Mouse (Mus musculus) liver, adult 2 months (tissue): Measurements from ENCODE around the gene Nfkb2. TPM values are rescaled to one million over a fixed set of nuclear protein-coding genes. Genes with fewer than 3 reads are reported as not detected.
A peak's percentile ranks its signal among the peaks of the same experiment; 100 is the strongest.

Source experiments
- DNase-seq: peaks from one replicate; pipeline ENCODE4 v3.0.0-alpha.2; 2011; ENCODE audit warnings: low read depth, low spot score; ENCODE audit errors: extremely low read depth
- H3K27ac ChIP-seq: fragments of 200-500 bp; replicated peaks from 2 replicates; pipeline ENCODE4 v1.5.1; 2012; ENCODE audit warnings: low read depth, mild to moderate bottlenecking, control low read depth, inconsistent platforms, low read length; ENCODE audit not compliant: insufficient read depth
- H3K27me3 ChIP-seq: fragments of 200-500 bp; 2 replicates; pipeline ENCODE4 v1.6.1; 2012; ENCODE audit warnings: mild to moderate bottlenecking, moderate library complexity, low read length, inconsistent platforms; ENCODE audit not compliant: control insufficient read depth, insufficient read depth
- H3K36me3 ChIP-seq: fragments of 200-500 bp; 2 replicates; pipeline ENCODE4 v1.6.1; 2012; ENCODE audit warnings: low read length, inconsistent platforms; ENCODE audit not compliant: control insufficient read depth, insufficient read depth
- H3K4me1 ChIP-seq: fragments of 200-500 bp; 2 replicates; pipeline ENCODE4 v1.6.1; 2011; ENCODE audit warnings: low read length; ENCODE audit not compliant: control insufficient read depth, insufficient read depth
- H3K4me3 ChIP-seq: fragments of 200-500 bp; 2 replicates; pipeline ENCODE4 v1.5.1; 2011; ENCODE audit warnings: low read depth, mild to moderate bottlenecking, control low read depth, low read length, moderate library complexity; ENCODE audit not compliant: insufficient read depth
- H3K79me2 ChIP-seq: fragments of 200-500 bp; 2 replicates; pipeline ENCODE4 v1.6.1; 2012; ENCODE audit warnings: inconsistent platforms, mild to moderate bottlenecking, low read length, moderate library complexity; ENCODE audit not compliant: control insufficient read depth, insufficient read depth
- H3K9ac ChIP-seq: fragments of 200-500 bp; 2 replicates; pipeline ENCODE4 v1.6.1; 2012; ENCODE audit warnings: low read depth, mild to moderate bottlenecking, control low read depth, inconsistent platforms, low read length
- CTCF ChIP-seq: fragments of 200-500 bp; IDR thresholded peaks from 2 replicates; pipeline ENCODE4 v1.5.1; 2011; ENCODE audit warnings: low read depth, low read length, control low read depth
- POLR2A ChIP-seq: fragments of 200-500 bp; IDR thresholded peaks from 2 replicates; pipeline ENCODE4 v1.6.1; 2011; ENCODE audit warnings: low read length, control low read depth; ENCODE audit not compliant: insufficient read depth; ENCODE audit errors: extremely low read depth
- WGBS: fragments of 180-500 bp; shearing (Covaris S2); methylation state at CpG from one replicate; pipeline ENCODE4 v1.1.7; 2018; 5-methylcytosine and 5-hydroxymethylcytosine counted together
- polyA plus RNA-seq: library from polyadenylated mRNA; depleted of rRNA; stranded (reverse); fragments of >200 nt; gene quantifications from 2 replicates; pipeline ENCODE4 v1.2.3, GENCODE M21; 2012
- total RNA-seq: library from RNA; depleted of rRNA; stranded (reverse); fragments of >200 nt; gene quantifications from 2 replicates; pipeline ENCODE4 v1.2.3, GENCODE M21; 2014

Nfkb2 gene
- total and polyA plus RNA-seq, 2 experiments: 3.7 to 9.3 TPM

GRCm38 (mm10) chr19:46323716-46324115, 19.6 kb downstream of the Nfkb2 start:
- 63% methylated on average over 5 of the region's 5 CpGs for WGBS
- peaks cover 19% of the 10 kb centered on the region; the same call in 1 of the 2 replicates for H3K27me3 ChIP-seq
- H3K36me3 ChIP-seq: no peaks in the 10 kb centered on the region
- H3K79me2 ChIP-seq: no peaks in the 10 kb centered on the region
- no peak for TF ChIP-seq POLR2A
- TF ChIP-seq CTCF: no peak
- H3K27ac ChIP-seq: no peak overlapping the region
- H3K9ac ChIP-seq: no peak overlapping the region
- no peak overlapping the region for H3K4me3 ChIP-seq
- peaks cover 6% of the 10 kb centered on the region for H3K4me1 ChIP-seq
- no peak for DNase-seq

- Histone ChIP-seq H3K27me3 (peaks cover 15% of the 10 kb centered on the region; the same call in 1 of the 2 replicates), H3K9ac (no peak overlapping the region), H3K4me1 (peaks cover 8% of the 10 kb centered on the region), H3K27ac (no peak overlapping the region), H3K4me3 (no peak overlapping the region), H3K36me3 (no peaks in the 10 kb centered on the region), H3K79me2 (no peaks in the 10 kb centered on the region)
- WGBS: 72% methylated on average over 11 of the region's 11 CpGs
- DNase-seq: no peak
- TF ChIP-seq POLR2A: no peak
- TF ChIP-seq CTCF: no peak
Observed at GRCm38 (mm10) chr19:46324366-46324765, 20.2 kb downstream of the Nfkb2 start.

GRCm38 (mm10) chr19:46324918-46325317, 20.8 kb downstream of the Nfkb2 start:
- DNase-seq: no peak
- Histone ChIP-seq H3K9ac (no peak overlapping the region), H3K4me1 (peaks cover 9% of the 10 kb centered on the region), H3K4me3 (no peak overlapping the region), H3K27me3 (peaks cover 9% of the 10 kb centered on the region; the same call in 1 of the 2 replicates), H3K36me3 (no peaks in the 10 kb centered on the region), H3K27ac (no peak overlapping the region), H3K79me2 (no peaks in the 10 kb centered on the region)
- 66% methylated on average over 5 of the region's 5 CpGs for WGBS
- TF ChIP-seq POLR2A (no peak), CTCF (no peak)

GRCm38 (mm10) chr19:46326019-46326755, 22.1 kb downstream of the Nfkb2 start:
- Histone ChIP-seq H3K4me1 (peaks cover 9% of the 10 kb centered on the region), H3K27ac (no peak overlapping the region), H3K9ac (no peak overlapping the region), H3K79me2 (no peaks in the 10 kb centered on the region), H3K36me3 (no peaks in the 10 kb centered on the region), H3K27me3 (peaks cover 8% of the 10 kb centered on the region; the same call in 1 of the 2 replicates), H3K4me3 (no peak overlapping the region)
- no peak for DNase-seq
- 18% methylated on average over 29 of the region's 29 CpGs for WGBS
- TF ChIP-seq POLR2A: no peak
- no peak for TF ChIP-seq CTCF

- WGBS: 1% methylated on average over 35 of the region's 35 CpGs
- no peaks in the 10 kb centered on the region for H3K36me3 ChIP-seq
- H3K4me3 ChIP-seq: peak within 1 kb of the TSS; percentile 69; the same call in 1 of the 2 replicates
- peaks cover 8% of the 10 kb centered on the region; the same call in 1 of the 2 replicates for H3K27me3 ChIP-seq
- H3K4me1 ChIP-seq: peaks cover 9% of the 10 kb centered on the region
- no peaks in the 10 kb centered on the region for H3K79me2 ChIP-seq
- no peak within 1 kb of the TSS for H3K9ac ChIP-seq
- TF ChIP-seq CTCF (no peak), POLR2A (no peak)
- peak; percentile 10 for DNase-seq
- no peak within 1 kb of the TSS for H3K27ac ChIP-seq
Observed at GRCm38 (mm10) chr19:46326756-46327305, 22.7 kb downstream of the Nfkb2 start, which contains the start of gene Psd. Gene Psd, minus strand, starts transcription at chr19:46327156.
